ENCODE assay signal across 9 mouse cellular contexts in genomic region chr13:60743381-60744077, GRCm38 (mm10). TPM values are rescaled to one million over a fixed set of nuclear protein-coding genes. Genes with fewer than 3 reads are reported as not detected.
A peak's percentile ranks its signal among the peaks of the same experiment; 100 is the strongest.
DNase-seq lines count a peak whose midpoint lies in the region; ATAC-seq and TF ChIP-seq lines count a peak whose summit lies in the region.
"Had no signal": no experiment of that assay in that cellular context is flagged by ENCODE, and none has a peak within 500 bp of the region (broad histone marks: within the 10 kb centered on the region; RNA-seq: fewer than 3 reads in every experiment).

No protein-coding gene starts in this region.

- no peak for DNase-seq in kidney, adult 8-10 months
- peak; percentile 68 for DNase-seq in brain, embryonic 14.5 days (ENCODE audit: low read depth)
- DNase-seq in adipocyte (ENCODE audit: low spot score): no peak
- no peak for DNase-seq in natural killer cell, adult 2 months (ENCODE audit: low spot score in 2 of 2)
- DNase-seq in cerebellum, postnatal 10 days: no peak

- no peak overlapping the region for H3K4me2 ChIP-seq in kidney, embryonic 16.5 days (replicated peaks; ENCODE audit: low read depth, low read length)
- no peak overlapping the region for H3K4me2 ChIP-seq in heart, embryonic 15.5 days
- H3K4me2 ChIP-seq: lung, embryonic 15.5 days had no signal

- no peak; the same call in 1 of the 2 replicates for ATAC-seq in kidney, embryonic 16.5 days (ENCODE audit: low FRiP score, low TSS enrichment)
- ATAC-seq in heart, embryonic 15.5 days (replicated peaks; ENCODE audit: insufficient number of reproducible peaks, insufficient read depth, low FRiP score, low read depth): no peak
- ATAC-seq in megakaryocyte progenitor cell, adult 5-6 weeks (replicated peaks; ENCODE audit: poor library complexity): peak; percentile 63

- no peak for TF ChIP-seq CTCF in brain, embryonic 14.5 days (IDR thresholded peaks at IDR 0.05; ENCODE audit: borderline replicate concordance, extremely low read depth, insufficient read depth, insufficient read length)

- peaks cover 16% of the 10 kb centered on the region; the same call in 1 of the 2 replicates for H3K36me3 ChIP-seq in kidney, embryonic 16.5 days (ENCODE audit: insufficient read depth, low read length)
- 0 out of 2 replicates have a peak, but pooled peaks cover 5% of the 10 kb centered on the region for H3K36me3 ChIP-seq in heart, embryonic 15.5 days

- H3K9ac ChIP-seq in kidney, embryonic 16.5 days (replicated peaks; ENCODE audit: low read length): no peak overlapping the region
- H3K9ac ChIP-seq in heart, embryonic 15.5 days: no peak overlapping the region
- H3K9ac ChIP-seq: lung, embryonic 15.5 days had no signal

- no peaks in the 10 kb centered on the region for H3K27me3 ChIP-seq in kidney, embryonic 16.5 days (ENCODE audit: insufficient read depth, low read length)
- no peaks in the 10 kb centered on the region for H3K27me3 ChIP-seq in heart, embryonic 15.5 days
- H3K27me3 ChIP-seq: lung, embryonic 15.5 days had no signal

- no peak for TF ChIP-seq POLR2A in brain, embryonic 14.5 days (IDR thresholded peaks at IDR 0.05; ENCODE audit: borderline replicate concordance, extremely low read depth, insufficient read depth, insufficient read length, poor library complexity, severe bottlenecking)

- H3K4me3 ChIP-seq in kidney, embryonic 16.5 days (ENCODE audit: low read length): no peak overlapping the region
- no peak overlapping the region for H3K4me3 ChIP-seq in heart, embryonic 15.5 days
- H3K4me3 ChIP-seq: lung, embryonic 15.5 days had no signal

- H3K4me1 ChIP-seq in kidney, embryonic 16.5 days (ENCODE audit: insufficient read depth, low read length): no peaks in the 10 kb centered on the region
- peaks cover 6% of the 10 kb centered on the region for H3K4me1 ChIP-seq in heart, embryonic 15.5 days (replicated peaks)
- H3K4me1 ChIP-seq: lung, embryonic 15.5 days had no signal

- WGBS in kidney, embryonic 16.5 days: 72% methylated on average over 13 of the region's 13 CpGs
- 55% methylated on average over 13 of the region's 13 CpGs for WGBS in heart, embryonic 15.5 days

- no peaks in the 10 kb centered on the region for H3K9me3 ChIP-seq in kidney, embryonic 16.5 days (ENCODE audit: low read length)
- no peaks in the 10 kb centered on the region for H3K9me3 ChIP-seq in heart, embryonic 15.5 days (replicated peaks)
- H3K9me3 ChIP-seq: lung, embryonic 15.5 days had no signal

- 0 out of 2 replicates have a peak overlapping the region, but pooled peaks have one; percentile 4 for H3K27ac ChIP-seq in kidney, embryonic 16.5 days (ENCODE audit: low read length)
- H3K27ac ChIP-seq in heart, embryonic 15.5 days: peak overlapping the region; percentile 42; the same call in 1 of the 2 replicates
- H3K27ac ChIP-seq: lung, embryonic 15.5 days had no signal

RNA-seq across cellular contexts. Expression of gene BC051665, which starts 42.6 kb away (rescaled TPM):
- polyA plus RNA-seq in kidney, embryonic 16.5 days (2015; fragmentation: Nextera tagmentation; extraction: Ambion mirVana): not detected in 2 replicates
- polyA plus RNA-seq in brain, embryonic 14.5 days (2012; rRNA removed): not detected in 2 replicates
- not detected in 2 replicates for polyA plus RNA-seq in heart, embryonic 15.5 days (2015; fragmentation: Nextera tagmentation; extraction: Ambion mirVana)
- total RNA-seq in megakaryocyte progenitor cell, adult 5-6 weeks (2015): not detected in 2 replicates
- not detected in 2 replicates for total RNA-seq in megakaryocyte progenitor cell, adult 5-6 weeks (2017)
- polyA plus RNA-seq: lung, embryonic 15.5 days had no signal

RNA-seq across cellular contexts. Expression of gene Ctsll3, which starts 59.1 kb away (rescaled TPM):
- not detected in 2 replicates for polyA plus RNA-seq in kidney, embryonic 16.5 days (2015; fragmentation: Nextera tagmentation; extraction: Ambion mirVana)
- not detected in 2 replicates for polyA plus RNA-seq in brain, embryonic 14.5 days (2012; rRNA removed)
- polyA plus RNA-seq in heart, embryonic 15.5 days (2015; fragmentation: Nextera tagmentation; extraction: Ambion mirVana): not detected in 2 replicates
- total RNA-seq in megakaryocyte progenitor cell, adult 5-6 weeks (2015): not detected in 2 replicates
- total RNA-seq in megakaryocyte progenitor cell, adult 5-6 weeks (2017): not detected in 2 replicates
- polyA plus RNA-seq: lung, embryonic 15.5 days had no signal
